Mouse (Mus musculus) lung, adult 2 months (tissue): ENCODE measurements around the gene Zbed5.

Source experiments
- CTCF ChIP-seq: fragments of 200-500 bp; IDR thresholded peaks from 2 replicates; pipeline ENCODE4 v1.5.1; 2011; ENCODE audit warnings: mild to moderate bottlenecking, low read length, control low read depth; ENCODE audit not compliant: insufficient read depth
- POLR2A ChIP-seq: fragments of 200-500 bp; IDR thresholded peaks from 2 replicates; pipeline ENCODE4 v1.6.1; 2011; ENCODE audit warnings: low read depth, mild to moderate bottlenecking, control low read depth, low read length, borderline replicate concordance; ENCODE audit errors: extremely low read depth

DNA sequence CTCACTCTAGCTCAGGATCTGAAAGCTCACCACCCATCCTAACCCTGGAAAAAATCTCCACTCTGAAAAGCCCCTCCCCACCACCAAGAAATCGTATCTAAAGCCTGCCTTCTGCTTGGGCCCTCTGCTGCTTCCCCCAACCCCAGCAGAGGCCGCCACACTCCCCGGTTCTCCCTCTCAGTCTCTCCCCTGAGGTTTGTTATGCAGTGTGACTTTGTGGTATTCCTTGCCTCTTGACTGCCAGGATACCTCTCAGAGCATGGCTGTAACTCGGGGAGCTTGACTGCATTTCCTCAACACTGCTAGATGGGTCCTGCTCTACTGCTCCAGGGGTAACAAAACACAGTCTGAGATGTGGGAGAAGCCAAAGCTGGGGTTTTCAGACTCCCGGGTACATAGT is 40.4 kb upstream of the Zbed5 start:
- no peak for TF ChIP-seq POLR2A
- no peak for TF ChIP-seq CTCF
